18 mouse cellular contexts compared by ENCODE assay signal in the genomic region with DNA sequence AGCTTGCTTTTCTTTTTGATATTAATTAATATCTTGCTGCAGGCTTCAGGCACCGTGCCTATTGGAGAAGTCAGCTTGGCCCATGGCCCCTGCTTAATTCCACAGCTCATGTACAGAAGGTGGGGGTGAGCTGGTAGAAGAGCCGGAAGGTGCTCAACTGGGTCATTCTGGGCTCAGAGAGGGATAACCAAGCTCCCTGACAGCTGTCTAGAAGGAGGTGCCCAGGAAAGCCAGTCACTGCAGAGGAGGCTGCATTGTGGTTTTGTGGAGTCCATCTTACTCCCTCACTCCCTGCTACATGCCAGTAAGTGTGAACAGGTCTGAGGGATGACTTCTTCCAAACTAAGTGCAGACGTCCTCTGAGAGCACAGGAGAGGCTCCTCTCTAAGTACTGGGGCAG. TPM values are rescaled to one million over a fixed set of nuclear protein-coding genes. Genes with fewer than 3 reads are reported as not detected.
"Had no signal": no experiment of that assay in that cellular context is flagged by ENCODE, and none has a peak within 500 bp of the region (broad histone marks: within the 10 kb centered on the region; RNA-seq: fewer than 3 reads in every experiment).

No protein-coding gene starts in this region.

- H3K9me3 ChIP-seq: limb, embryonic 10.5 days; limb, embryonic 13.5 days; liver, embryonic 12.5 days; liver, embryonic 15.5 days; lung, embryonic 15.5 days; megakaryocyte, embryonic 14.5 days; midbrain, embryonic 12.5 days had no signal

- H3K4me1 ChIP-seq: liver, embryonic 12.5 days; liver, embryonic 15.5 days; lung, embryonic 15.5 days; megakaryocyte, embryonic 14.5 days had no signal

- H3K4me2 ChIP-seq: limb, embryonic 13.5 days; liver, embryonic 12.5 days; liver, embryonic 15.5 days; lung, embryonic 15.5 days had no signal

- H3K9ac ChIP-seq: limb, embryonic 13.5 days; liver, embryonic 12.5 days; liver, embryonic 15.5 days; lung, embryonic 15.5 days; midbrain, embryonic 12.5 days had no signal

- H3K36me3 ChIP-seq: limb, embryonic 10.5 days; limb, embryonic 13.5 days; liver, embryonic 12.5 days; liver, embryonic 15.5 days; lung, embryonic 15.5 days; midbrain, embryonic 12.5 days had no signal

- ATAC-seq: intestine, postnatal 0 days; liver, embryonic 12.5 days had no signal

- DNase-seq: kidney, adult 2 months; kidney, postnatal 25 days; liver; lung, adult 18-20 months; lung, postnatal 10 days; lung, postnatal 36 days; thymus, adult 18-20 months; thymus, postnatal 36 days had no signal

- H3K4me3 ChIP-seq: limb, embryonic 10.5 days; limb, embryonic 13.5 days; liver, embryonic 12.5 days; liver, embryonic 15.5 days; lung, embryonic 15.5 days; megakaryocyte, embryonic 14.5 days; midbrain, embryonic 12.5 days had no signal

- H3K27ac ChIP-seq: kidney, postnatal 0 days; limb, embryonic 13.5 days; liver, embryonic 12.5 days; liver, embryonic 15.5 days; lung, embryonic 15.5 days had no signal

- H3K27me3 ChIP-seq: limb, embryonic 13.5 days; liver, embryonic 12.5 days; liver, embryonic 15.5 days; lung, embryonic 15.5 days; megakaryocyte, embryonic 14.5 days; midbrain, embryonic 12.5 days had no signal

RNA-seq across cellular contexts. Expression of gene Iqsec3, which starts 26.4 kb away (rescaled TPM):
- polyA plus RNA-seq: liver, embryonic 12.5 days; liver, embryonic 15.5 days; spleen, adult 2 months had no signal
